Mouse (Mus musculus) embryonic facial prominence, embryonic 15.5 days (tissue): ENCODE results near the gene Myl10. TPM values are rescaled to one million over a fixed set of nuclear protein-coding genes. Genes with fewer than 3 reads are reported as not detected.
A peak's percentile ranks its signal among the peaks of the same experiment; 100 is the strongest.

Experiments
- ATAC-seq: fragments of 200-750 bp; cut with Nextera tagmentation; 2 replicates; pipeline ENCODE4 v1.8.0; 2017; ENCODE audit warnings: low read depth, moderate TSS enrichment; ENCODE audit not compliant: insufficient number of reproducible peaks, low FRiP score, low TSS enrichment
- H3K27ac ChIP-seq: fragments of 300-500 bp; sonication (generic); replicated peaks from 2 replicates; pipeline ENCODE4 v1.5.1; 2015; ENCODE audit warnings: mild to moderate bottlenecking, inconsistent platforms
- H3K27me3 ChIP-seq: fragments of 300-500 bp; sonication (generic); 2 replicates; pipeline ENCODE4 v1.6.1; 2015; ENCODE audit warnings: inconsistent platforms
- H3K36me3 ChIP-seq: fragments of 300-500 bp; sonication (generic); 2 replicates; pipeline ENCODE4 v1.6.1; 2015; ENCODE audit warnings: mild to moderate bottlenecking, inconsistent platforms
- H3K4me1 ChIP-seq: fragments of 300-500 bp; sonication (generic); 2 replicates; pipeline ENCODE4 v1.6.1; 2015; ENCODE audit warnings: inconsistent platforms
- H3K4me2 ChIP-seq: fragments of 300-500 bp; sonication (generic); replicated peaks from 2 replicates; pipeline ENCODE4 v1.6.1; 2015; ENCODE audit warnings: mild to moderate bottlenecking, inconsistent platforms
- H3K4me3 ChIP-seq: fragments of 300-500 bp; sonication (generic); replicated peaks from 2 replicates; pipeline ENCODE4 v1.5.1; 2015; ENCODE audit warnings: mild to moderate bottlenecking, inconsistent platforms
- H3K9ac ChIP-seq: fragments of 300-500 bp; sonication (generic); 2 replicates; pipeline ENCODE4 v1.6.1; 2015; ENCODE audit warnings: inconsistent platforms
- H3K9me3 ChIP-seq: fragments of 300-500 bp; sonication (generic); replicated peaks from 2 replicates; pipeline ENCODE4 v1.6.1; 2016; ENCODE audit warnings: inconsistent platforms
- WGBS: fragments of 180-500 bp; shearing (Covaris S2); methylation state at CpG from one replicate; pipeline ENCODE4 v1.1.7; 2015; 5-methylcytosine and 5-hydroxymethylcytosine counted together
- polyA plus RNA-seq: library from polyadenylated mRNA; unstranded; fragments of >200 nt; fragmentation: Nextera tagmentation; extraction: Ambion mirVana; gene quantifications from 2 replicates; pipeline ENCODE4 v1.2.1, GENCODE M21; 2015

Gene Myl10
- polyA plus RNA-seq, 1 experiment from 2014 or later = not detected

GRCm38 (mm10) chr5:136678840-136679348, 14.1 kb upstream of the Myl10 start:
- no peaks in the 10 kb centered on the region for H3K36me3 ChIP-seq
- WGBS = 59% methylated on average over 6 of the region's 6 CpGs
- no peak overlapping the region for H3K4me2 ChIP-seq
- no peaks in the 10 kb centered on the region for H3K9me3 ChIP-seq
- no peak overlapping the region for H3K27ac ChIP-seq
- no peak overlapping the region for H3K9ac ChIP-seq
- H3K27me3 ChIP-seq = no peaks in the 10 kb centered on the region
- H3K4me1 ChIP-seq = 0 out of 2 replicates have a peak, but pooled peaks cover 4% of the 10 kb centered on the region
- H3K4me3 ChIP-seq = no peak overlapping the region
- ATAC-seq = peak; percentile 59

- Histone ChIP-seq H3K9me3 (no peaks in the 10 kb centered on the region), H3K4me3 (no peak overlapping the region), H3K27ac (no peak overlapping the region), H3K4me2 (no peak overlapping the region), H3K4me1 (0 out of 2 replicates have a peak, but pooled peaks cover 4% of the 10 kb centered on the region), H3K36me3 (no peaks in the 10 kb centered on the region), H3K27me3 (no peaks in the 10 kb centered on the region), H3K9ac (no peak overlapping the region)
- WGBS = 84% methylated on average over 4 of the region's 4 CpGs
- ATAC-seq = no peak
These were observed 6.6 kb upstream of the Myl10 start for GRCm38 (mm10) chr5:136686349-136686748.

- no peaks in the 10 kb centered on the region for H3K27me3 ChIP-seq
- no peak overlapping the region for H3K4me3 ChIP-seq
- no peak overlapping the region for H3K27ac ChIP-seq
- 45% methylated on average over 7 of the region's 7 CpGs for WGBS
- H3K4me2 ChIP-seq = no peak overlapping the region
- H3K4me1 ChIP-seq = 0 out of 2 replicates have a peak, but pooled peaks cover 4% of the 10 kb centered on the region
- H3K9me3 ChIP-seq = no peaks in the 10 kb centered on the region
- no peak for ATAC-seq
- no peaks in the 10 kb centered on the region for H3K36me3 ChIP-seq
- H3K9ac ChIP-seq = no peak overlapping the region
These were observed 5.4 kb upstream of the Myl10 start for GRCm38 (mm10) chr5:136687561-136687960.

- Histone ChIP-seq H3K27ac (no peak overlapping the region), H3K27me3 (no peaks in the 10 kb centered on the region), H3K4me3 (no peak overlapping the region), H3K9me3 (no peaks in the 10 kb centered on the region), H3K4me2 (no peak overlapping the region), H3K4me1 (no peaks in the 10 kb centered on the region), H3K9ac (no peak overlapping the region), H3K36me3 (no peaks in the 10 kb centered on the region)
- WGBS = 73% methylated on average over 6 of the region's 6 CpGs
- ATAC-seq = no peak
These were observed 4.1 kb upstream of the Myl10 start for GRCm38 (mm10) chr5:136688841-136689240.

GRCm38 (mm10) chr5:136691170-136691569, 1.8 kb upstream of the Myl10 start:
- no peak for ATAC-seq
- Histone ChIP-seq H3K9me3 (no peaks in the 10 kb centered on the region), H3K4me1 (no peaks in the 10 kb centered on the region), H3K27me3 (no peaks in the 10 kb centered on the region), H3K27ac (no peak overlapping the region), H3K36me3 (no peaks in the 10 kb centered on the region), H3K4me2 (no peak overlapping the region), H3K4me3 (no peak overlapping the region), H3K9ac (no peak overlapping the region)
- 59% methylated on average over 3 of the region's 3 CpGs for WGBS

- H3K36me3 ChIP-seq = no peaks in the 10 kb centered on the region
- 73% methylated on average over 7 of the region's 7 CpGs for WGBS
- H3K9ac ChIP-seq = no peak overlapping the region
- no peaks in the 10 kb centered on the region for H3K27me3 ChIP-seq
- H3K4me3 ChIP-seq = no peak overlapping the region
- H3K9me3 ChIP-seq = no peaks in the 10 kb centered on the region
- no peak overlapping the region for H3K4me2 ChIP-seq
- H3K27ac ChIP-seq = no peak overlapping the region
- no peak for ATAC-seq
- H3K4me1 ChIP-seq = no peaks in the 10 kb centered on the region
These were observed 472 bp downstream of the Myl10 start for GRCm38 (mm10) chr5:136693418-136693817.

- no peak for ATAC-seq
These were observed 2.0 kb downstream of the Myl10 start for GRCm38 (mm10) chr5:136694976-136695375.

GRCm38 (mm10) chr5:136696516-136696915, 3.6 kb downstream of the Myl10 start:
- no peaks in the 10 kb centered on the region for H3K27me3 ChIP-seq
- no peaks in the 10 kb centered on the region for H3K36me3 ChIP-seq
- no peak overlapping the region for H3K27ac ChIP-seq
- H3K4me2 ChIP-seq = no peak overlapping the region
- H3K4me1 ChIP-seq = no peaks in the 10 kb centered on the region
- H3K4me3 ChIP-seq = no peak overlapping the region
- H3K9ac ChIP-seq = no peak overlapping the region
- 80% methylated on average over 5 of the region's 5 CpGs for WGBS
- H3K9me3 ChIP-seq = no peaks in the 10 kb centered on the region
- ATAC-seq = no peak

More at GRCm38 (mm10) chr5:136694976-136695375, 2.0 kb downstream of the Myl10 start:
- H3K36me3 ChIP-seq = no peaks in the 10 kb centered on the region
- no peak overlapping the region for H3K4me3 ChIP-seq
- WGBS = 69% methylated on average over 6 of the region's 6 CpGs
- H3K4me2 ChIP-seq = no peak overlapping the region
- H3K9me3 ChIP-seq = no peaks in the 10 kb centered on the region
- H3K27me3 ChIP-seq = no peaks in the 10 kb centered on the region
- no peak overlapping the region for H3K27ac ChIP-seq
- H3K9ac ChIP-seq = no peak overlapping the region
- no peaks in the 10 kb centered on the region for H3K4me1 ChIP-seq

- WGBS = 78% methylated on average over 9 of the region's 9 CpGs
- no peaks in the 10 kb centered on the region for H3K9me3 ChIP-seq
- no peak overlapping the region for H3K4me2 ChIP-seq
- ATAC-seq = no peak
- no peak overlapping the region for H3K27ac ChIP-seq
- H3K4me1 ChIP-seq = no peaks in the 10 kb centered on the region; the same call in 1 of the 2 replicates
- H3K36me3 ChIP-seq = no peaks in the 10 kb centered on the region
- H3K9ac ChIP-seq = no peak overlapping the region
- H3K4me3 ChIP-seq = no peak overlapping the region
- no peaks in the 10 kb centered on the region for H3K27me3 ChIP-seq
These were observed 4.7 kb downstream of the Myl10 start for GRCm38 (mm10) chr5:136697618-136698017.

GRCm38 (mm10) chr5:136702159-136702725, 9.3 kb downstream of the Myl10 start:
- H3K27ac ChIP-seq = no peak overlapping the region
- H3K9ac ChIP-seq = no peak overlapping the region
- no peaks in the 10 kb centered on the region for H3K36me3 ChIP-seq
- no peaks in the 10 kb centered on the region for H3K27me3 ChIP-seq
- no peak overlapping the region for H3K4me3 ChIP-seq
- no peak for ATAC-seq
- no peak overlapping the region for H3K4me2 ChIP-seq
- H3K9me3 ChIP-seq = no peaks in the 10 kb centered on the region
- WGBS = 40% methylated on average over 3 of the region's 3 CpGs
- H3K4me1 ChIP-seq = peaks cover 15% of the 10 kb centered on the region

- Histone ChIP-seq H3K9ac (no peak overlapping the region), H3K4me1 (peaks cover 15% of the 10 kb centered on the region), H3K9me3 (no peaks in the 10 kb centered on the region), H3K36me3 (no peaks in the 10 kb centered on the region), H3K27me3 (peaks cover 3% of the 10 kb centered on the region; the same call in 1 of the 2 replicates), H3K4me2 (no peak overlapping the region), H3K4me3 (no peak overlapping the region), H3K27ac (0 out of 2 replicates have a peak overlapping the region, but pooled peaks have one; percentile 22)
- 22% methylated on average over 3 of the region's 3 CpGs for WGBS
- ATAC-seq = no peak
These were observed 10.8 kb downstream of the Myl10 start for GRCm38 (mm10) chr5:136703751-136704150.

GRCm38 (mm10) chr5:136704151-136704550, 11.2 kb downstream of the Myl10 start:
- no peak overlapping the region for H3K4me3 ChIP-seq
- H3K36me3 ChIP-seq = no peaks in the 10 kb centered on the region
- WGBS = 32% methylated on average over 8 of the region's 8 CpGs
- peaks cover 15% of the 10 kb centered on the region for H3K4me1 ChIP-seq
- H3K4me2 ChIP-seq = no peak overlapping the region
- H3K9ac ChIP-seq = no peak overlapping the region
- peaks cover 3% of the 10 kb centered on the region; the same call in 1 of the 2 replicates for H3K27me3 ChIP-seq
- no peaks in the 10 kb centered on the region for H3K9me3 ChIP-seq
- no peak overlapping the region for H3K27ac ChIP-seq
- no peak for ATAC-seq
